Mouse (Mus musculus): ENCODE data around the gene Abcc9.
A peak's percentile ranks its signal among the peaks of the same experiment; 100 is the strongest.

Gene Abcc9

GRCm38 (mm10) chr6:142614324-142614723, 87.8 kb downstream of the Abcc9 start:
- no peak for DNase-seq (ENCODE audit: low spot score in 2 of 2)

GRCm38 (mm10) chr6:142612366-142612765, 89.7 kb downstream of the Abcc9 start:
- no peak for DNase-seq (ENCODE audit: low spot score in 2 of 2)

GRCm38 (mm10) chr6:142609401-142610373, 92.4 kb downstream of the Abcc9 start:
- no peak for DNase-seq (ENCODE audit: low spot score in 2 of 2)

GRCm38 (mm10) chr6:142607080-142607479, 95.0 kb downstream of the Abcc9 start:
- DNase-seq (ENCODE audit: low spot score in 2 of 2) = no peak

GRCm38 (mm10) chr6:142602772-142603171, 99.3 kb downstream of the Abcc9 start:
- DNase-seq (ENCODE audit: low spot score in 2 of 2) = no peak

- no peak for DNase-seq (ENCODE audit: low spot score in 2 of 2)
These were observed 123.3 kb downstream of the Abcc9 start for GRCm38 (mm10) chr6:142578831-142579230.

- DNase-seq (ENCODE audit: low spot score in 2 of 2) = no peak
These were observed 124.3 kb downstream of the Abcc9 start for GRCm38 (mm10) chr6:142577801-142578200.

GRCm38 (mm10) chr6:142572876-142573275, 129.2 kb downstream of the Abcc9 start:
- DNase-seq (ENCODE audit: low spot score in 2 of 2) = peak; percentile 9 to 56

GRCm38 (mm10) chr6:142571629-142572360, 130.3 kb downstream of the Abcc9 start:
- DNase-seq (ENCODE audit: low spot score in 2 of 2) = peak; percentile 41 to 68

GRCm38 (mm10) chr6:142571055-142571618, 131.0 kb downstream of the Abcc9 start, which contains the start of gene Kcnj8:
Kcnj8 (minus strand) TSS chr6:142571614.
- DNase-seq (ENCODE audit: low spot score in 2 of 2) = peak; percentile 34 to 61

- no peak for DNase-seq (ENCODE audit: low spot score in 2 of 2)
These were observed 131.9 kb downstream of the Abcc9 start for GRCm38 (mm10) chr6:142570046-142570770.

- no peak for DNase-seq (ENCODE audit: low spot score in 2 of 2)
These were observed 133.3 kb downstream of the Abcc9 start for GRCm38 (mm10) chr6:142568713-142569357.

GRCm38 (mm10) chr6:142567452-142567851, 134.7 kb downstream of the Abcc9 start:
- DNase-seq (ENCODE audit: low spot score in 2 of 2) = no peak

GRCm38 (mm10) chr6:142564746-142565145, 137.4 kb downstream of the Abcc9 start:
- no peak for DNase-seq (ENCODE audit: low spot score in 2 of 2)

GRCm38 (mm10) chr6:142561151-142561550, 141.0 kb downstream of the Abcc9 start:
- DNase-seq (ENCODE audit: low spot score in 2 of 2) = peak; percentile 60 to 78

- no peak for DNase-seq (ENCODE audit: low spot score in 2 of 2)
These were observed 143.1 kb downstream of the Abcc9 start for GRCm38 (mm10) chr6:142558772-142559679.

- no peak for DNase-seq (ENCODE audit: low spot score in 2 of 2)
These were observed 144.0 kb downstream of the Abcc9 start for GRCm38 (mm10) chr6:142558076-142558475.

- DNase-seq (ENCODE audit: low spot score in 2 of 2) = peak; percentile 11 to 55
These were observed 146.1 kb downstream of the Abcc9 start for GRCm38 (mm10) chr6:142555988-142556387.

- no peak for DNase-seq (ENCODE audit: low spot score in 2 of 2)
These were observed 150.6 kb downstream of the Abcc9 start for GRCm38 (mm10) chr6:142551482-142551881.

GRCm38 (mm10) chr6:142550871-142551270, 151.2 kb downstream of the Abcc9 start:
- DNase-seq (ENCODE audit: low spot score in 2 of 2) = no peak

Data from natural killer cell, adult 2 months (primary cell).